Mouse (Mus musculus) heart, adult 2 months (tissue): ENCODE measurements around the gene Cox7a1.
A peak's percentile ranks its signal among the peaks of the same experiment; 100 is the strongest.

Experiments
- CTCF ChIP-seq: fragments of 200-600 bp; IDR thresholded peaks from 2 replicates; pipeline ENCODE4 v1.8.1; 2022; ENCODE audit warnings: antibody characterized with exemption, mild to moderate bottlenecking, moderate library complexity
- POLR2A ChIP-seq: fragments of 200-500 bp; IDR thresholded peaks from 2 replicates; pipeline ENCODE4 v1.6.1; 2011; ENCODE audit warnings: mild to moderate bottlenecking, low read depth, low read length, control low read depth; ENCODE audit not compliant: insufficient read depth

DNA sequence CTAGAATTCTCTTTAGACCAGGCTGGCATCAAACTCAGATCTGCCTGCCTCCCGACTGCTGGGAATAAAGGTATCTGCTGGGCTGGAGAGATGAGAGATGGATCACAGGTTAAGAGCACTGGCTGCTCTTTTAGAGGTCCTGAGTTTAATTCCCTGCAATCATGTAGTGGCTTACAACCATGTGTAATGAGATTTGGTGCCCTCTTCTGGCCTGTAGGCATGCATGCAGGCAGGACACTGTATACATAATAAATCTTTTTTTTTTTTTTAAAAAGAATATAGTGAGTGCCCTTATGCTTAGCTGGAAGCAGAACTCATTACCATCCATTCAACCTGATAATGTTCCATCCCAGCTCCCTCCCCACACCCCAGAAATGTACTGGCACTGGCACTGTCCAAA is 29.9 kb upstream of the Cox7a1 start:
- TF ChIP-seq CTCF: peak; percentile 12; the same call in 1 of the 2 replicates
- no peak for TF ChIP-seq POLR2A
